Mouse (Mus musculus) ZHBTc4 (cell line): ENCODE results near the gene Endou.
A peak's percentile ranks its signal among the peaks of the same experiment; 100 is the strongest.

Source experiments
- DNase-seq: peaks from one replicate; pipeline ENCODE4 v3.0.0-alpha.2; 2011; ENCODE audit warnings: low read depth, low spot score

Endou gene

DNA sequence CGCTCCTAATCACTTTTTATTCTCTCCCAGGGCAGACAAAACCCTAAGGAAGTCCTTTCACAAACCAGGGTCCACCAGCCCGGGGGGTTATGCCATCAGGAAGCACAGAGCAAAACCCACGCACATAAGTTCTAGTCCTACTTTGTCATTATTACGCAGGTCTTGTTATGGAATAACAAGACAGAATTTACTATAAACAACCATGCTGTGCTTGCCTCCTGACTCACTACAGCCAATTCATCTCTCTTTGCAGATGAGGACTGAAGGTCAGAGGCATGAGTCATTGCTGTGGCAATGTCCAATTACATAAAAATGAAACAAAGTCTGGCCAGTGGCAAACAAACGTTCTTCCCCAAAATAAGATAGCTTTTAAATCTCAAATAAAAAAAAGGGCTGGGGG, 37.7 kb downstream of the Endou start:
- DNase-seq, result no peak

- DNase-seq, result no peak
Observed at GRCm38 (mm10) chr15:97684118-97684517, 47.0 kb downstream of the Endou start.

DNA sequence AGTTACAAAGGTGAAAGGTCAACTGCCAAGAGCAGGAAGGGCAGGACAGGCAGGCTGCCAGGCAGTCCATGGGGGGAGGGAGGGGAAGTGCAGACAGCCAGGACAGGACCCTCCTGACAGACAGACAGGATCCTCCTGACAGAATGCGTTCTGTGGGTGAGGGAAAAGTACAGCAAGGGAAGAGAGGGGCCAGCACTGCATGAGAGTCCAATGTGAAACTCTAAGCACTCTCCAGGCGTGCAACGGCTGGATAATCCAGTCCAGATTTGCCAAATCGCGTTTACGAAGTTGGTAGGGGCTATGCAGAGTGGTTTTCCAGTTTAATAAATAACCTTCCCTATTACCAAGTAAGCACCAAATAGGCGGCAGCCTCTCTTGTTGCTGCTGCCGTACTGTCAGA, 49.1 kb downstream of the Endou start:
- no peak for DNase-seq

DNA sequence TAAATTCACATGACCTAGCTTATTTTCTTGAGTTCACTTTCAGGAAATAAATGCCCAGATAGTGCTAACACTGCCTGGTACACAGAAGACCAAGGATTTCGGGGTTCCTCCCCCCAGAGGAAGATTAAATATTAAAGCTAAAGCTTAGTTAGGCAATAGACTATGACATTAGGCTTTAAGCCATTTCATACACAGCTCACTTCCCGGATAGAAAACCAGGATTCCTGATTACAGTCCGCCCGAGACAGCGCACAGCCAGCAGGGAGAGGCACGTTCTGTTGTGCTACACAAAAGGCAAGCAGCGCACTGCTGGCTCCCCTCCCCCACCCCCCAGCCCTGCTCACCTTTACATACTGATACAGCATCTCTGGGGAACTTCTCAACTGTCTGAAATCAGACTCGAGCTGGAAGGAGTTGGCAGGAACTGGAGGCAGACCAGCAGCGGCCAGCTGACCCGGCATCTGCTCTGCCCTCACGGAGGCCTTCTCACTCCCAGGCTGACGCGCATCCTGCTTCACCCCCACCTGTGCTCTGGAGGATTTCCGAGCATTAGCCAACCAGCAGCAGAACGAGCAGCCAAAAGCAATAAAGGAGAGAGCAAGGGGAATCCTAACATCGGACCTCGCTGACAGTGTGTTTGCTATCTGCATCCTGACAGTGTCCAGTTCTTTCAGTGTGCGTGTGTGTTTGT, 51.0 kb downstream of the Endou start:
- peak; percentile 68 for DNase-seq

DNA sequence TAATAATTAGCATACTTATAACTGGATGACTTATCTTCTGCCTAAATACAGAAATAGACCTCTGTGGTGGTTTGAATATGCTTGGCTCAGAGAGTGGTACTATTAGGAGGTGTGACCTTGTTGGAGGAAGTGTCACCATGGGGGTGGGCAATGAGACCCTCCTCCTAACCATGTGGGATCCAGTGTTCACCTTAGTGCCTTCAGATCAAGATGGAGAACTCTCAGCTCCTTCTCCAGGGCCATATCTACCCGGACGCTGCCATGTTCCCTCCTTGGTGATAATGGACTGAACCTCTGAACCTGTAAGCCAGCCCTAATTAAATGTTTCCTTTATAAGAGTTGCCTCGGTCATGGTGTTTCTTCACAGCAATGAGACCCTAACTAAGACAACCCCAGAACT, 53.8 kb downstream of the Endou start:
- DNase-seq, result no peak

DNA sequence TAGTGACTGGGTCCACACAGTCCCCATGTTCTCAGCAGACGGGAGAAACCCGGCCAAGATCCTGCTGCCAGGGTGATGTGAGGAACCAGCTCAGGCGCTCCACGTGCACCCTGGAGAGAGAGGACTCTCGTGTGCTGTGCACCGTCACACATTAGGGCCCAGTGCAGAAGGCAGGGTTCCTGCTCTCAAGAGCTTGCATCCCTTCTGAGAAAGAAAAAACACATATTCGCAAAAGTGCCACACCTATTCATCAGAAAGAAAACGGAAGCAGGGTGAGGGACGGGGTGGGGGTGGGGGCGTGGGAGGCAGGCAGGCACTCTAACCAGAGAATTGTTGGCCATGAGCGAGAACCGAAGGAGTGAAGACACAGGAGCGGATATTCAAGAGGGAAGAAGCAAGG, 55.2 kb downstream of the Endou start:
- DNase-seq, result no peak

GRCm38 (mm10) chr15:97674423-97674822, 56.7 kb downstream of the Endou start:
- no peak for DNase-seq

DNA sequence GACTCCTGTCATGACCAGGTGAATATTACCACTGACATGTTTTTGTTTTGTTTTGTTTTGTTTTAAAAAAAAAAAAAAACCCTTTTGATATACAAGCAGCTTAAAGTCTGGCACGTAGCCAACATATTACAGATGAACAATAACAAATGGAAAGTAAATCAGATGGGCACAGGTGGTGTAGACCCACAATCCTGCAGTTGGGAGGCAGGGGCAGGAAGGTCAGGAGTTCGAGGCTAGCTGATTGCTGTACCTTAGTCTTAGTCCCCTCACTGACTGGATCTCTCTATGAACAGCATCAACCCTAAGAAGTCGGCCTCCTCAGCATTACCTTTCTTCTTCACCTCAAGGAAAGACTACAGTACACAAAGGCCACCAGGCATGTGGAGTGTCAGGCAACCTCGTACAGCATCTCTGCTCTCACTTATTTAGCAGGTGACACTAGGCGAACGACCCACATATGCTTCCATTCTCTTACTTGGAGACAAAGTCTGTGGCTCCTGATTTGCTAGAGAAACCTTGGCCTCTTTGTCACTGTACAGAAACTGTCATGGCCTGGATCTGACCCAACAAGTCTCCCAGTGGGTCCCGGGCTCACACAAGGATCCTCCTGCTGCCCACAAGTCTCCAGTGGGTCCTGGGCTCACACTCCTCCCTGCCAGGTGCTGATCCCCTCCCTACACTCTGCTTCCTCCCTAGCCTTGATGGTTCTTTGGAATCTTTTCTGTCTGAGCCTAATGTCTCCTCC, 57.7 kb downstream of the Endou start:
- no peak for DNase-seq

- DNase-seq, result peak; percentile 35
Observed at GRCm38 (mm10) chr15:97672211-97672765, 58.9 kb downstream of the Endou start.

- no peak for DNase-seq
Observed at GRCm38 (mm10) chr15:97670554-97670953, 60.6 kb downstream of the Endou start.

GRCm38 (mm10) chr15:97668158-97668877, 62.8 kb downstream of the Endou start:
- peak; percentile 40 for DNase-seq

GRCm38 (mm10) chr15:97667437-97667836, 63.7 kb downstream of the Endou start:
- peak; percentile 92 for DNase-seq

- DNase-seq, result no peak
Observed at GRCm38 (mm10) chr15:97666457-97666770, 64.7 kb downstream of the Endou start.

- no peak for DNase-seq
Observed at GRCm38 (mm10) chr15:97665770-97666456, 65.2 kb downstream of the Endou start.

GRCm38 (mm10) chr15:97664981-97665668, 66.0 kb downstream of the Endou start:
- peak; percentile 72 for DNase-seq

DNA sequence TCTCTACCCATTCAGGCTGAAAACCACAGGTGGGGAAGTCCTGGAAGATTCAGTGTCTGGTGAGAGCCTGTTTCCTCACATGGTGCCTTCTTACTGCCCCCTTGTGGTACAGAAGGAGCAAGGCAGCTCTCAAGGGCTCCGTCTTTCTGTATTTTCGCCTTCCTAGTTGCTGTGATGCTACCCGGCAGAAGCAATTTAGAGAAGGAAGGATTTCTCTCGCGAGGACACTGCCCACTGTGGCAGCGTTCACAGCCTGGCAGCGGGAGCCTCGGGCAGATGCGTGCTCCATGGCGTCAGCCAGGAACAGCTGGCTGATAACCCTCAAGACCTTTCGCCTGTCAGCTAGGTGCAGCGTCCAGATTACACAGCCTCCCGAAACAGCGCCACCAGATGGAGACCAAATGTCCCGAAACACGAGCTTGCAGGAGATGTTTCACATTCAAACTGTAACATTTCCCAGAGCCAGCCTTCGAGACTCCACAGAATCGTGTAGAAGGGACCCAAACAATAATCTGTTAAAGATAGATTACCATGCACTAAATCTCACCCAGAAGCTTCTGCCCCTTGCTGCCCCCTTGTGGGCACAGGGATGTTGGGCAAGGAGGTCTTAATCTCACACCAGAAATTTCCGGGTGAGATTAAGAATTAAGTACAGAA, 67.3 kb downstream of the Endou start:
- DNase-seq, result peak; percentile 91
